Mouse (Mus musculus): ENCODE results near the gene Ppp1r35. TPM values are rescaled to one million over a fixed set of nuclear protein-coding genes. Genes with fewer than 3 reads are reported as not detected.
A peak's percentile ranks its signal among the peaks of the same experiment; 100 is the strongest.

The Ppp1r35 gene
- polyA plus RNA-seq, 2 experiments, result 23.1 to 27.0 TPM

- no peaks in the 10 kb centered on the region for H3K27me3 ChIP-seq (ENCODE audit: control insufficient read depth, insufficient read depth, low read length)
- no peaks in the 10 kb centered on the region for H3K9me3 ChIP-seq (ENCODE audit: control insufficient read depth, low read length)
- ATAC-seq (ENCODE audit: insufficient read depth) (no peak), DNase-seq (ENCODE audit: low read depth in 3 of 3, low spot score in 3 of 3) (no peak)
- TF ChIP-seq EP300 (IDR thresholded peaks at IDR 0.05; ENCODE audit: low read depth), result no peak
- no peak for TF ChIP-seq CTCF (IDR thresholded peaks at IDR 0.05; ENCODE audit: low read depth)
- H3K27ac ChIP-seq, result no peak overlapping the region
- no peak overlapping the region for H3K4me3 ChIP-seq (ENCODE audit: insufficient read depth in 1 of 2, low read depth in 2 of 2, low read length in 2 of 2)
- H3K36me3 ChIP-seq (replicated peaks; ENCODE audit: control insufficient read depth, insufficient read depth, low read depth), result no peaks in the 10 kb centered on the region
- 86% methylated on average over 7 of the region's 7 CpGs for WGBS (ENCODE audit: insufficient replicate concordance)
- H3K4me2 ChIP-seq (ENCODE audit: low read depth), result no peak overlapping the region
- no peak overlapping the region for H3K9ac ChIP-seq (replicated peaks)
- peaks cover 31 to 34% of the 10 kb centered on the region in 2 experiments for H3K4me1 ChIP-seq (replicated peaks; ENCODE audit: control insufficient read depth in 2 of 2, insufficient read depth in 2 of 2, low read length in 1 of 2)
Measured at GRCm38 (mm10) chr5:137744197-137744596, 34.5 kb upstream of the Ppp1r35 start.

DNA sequence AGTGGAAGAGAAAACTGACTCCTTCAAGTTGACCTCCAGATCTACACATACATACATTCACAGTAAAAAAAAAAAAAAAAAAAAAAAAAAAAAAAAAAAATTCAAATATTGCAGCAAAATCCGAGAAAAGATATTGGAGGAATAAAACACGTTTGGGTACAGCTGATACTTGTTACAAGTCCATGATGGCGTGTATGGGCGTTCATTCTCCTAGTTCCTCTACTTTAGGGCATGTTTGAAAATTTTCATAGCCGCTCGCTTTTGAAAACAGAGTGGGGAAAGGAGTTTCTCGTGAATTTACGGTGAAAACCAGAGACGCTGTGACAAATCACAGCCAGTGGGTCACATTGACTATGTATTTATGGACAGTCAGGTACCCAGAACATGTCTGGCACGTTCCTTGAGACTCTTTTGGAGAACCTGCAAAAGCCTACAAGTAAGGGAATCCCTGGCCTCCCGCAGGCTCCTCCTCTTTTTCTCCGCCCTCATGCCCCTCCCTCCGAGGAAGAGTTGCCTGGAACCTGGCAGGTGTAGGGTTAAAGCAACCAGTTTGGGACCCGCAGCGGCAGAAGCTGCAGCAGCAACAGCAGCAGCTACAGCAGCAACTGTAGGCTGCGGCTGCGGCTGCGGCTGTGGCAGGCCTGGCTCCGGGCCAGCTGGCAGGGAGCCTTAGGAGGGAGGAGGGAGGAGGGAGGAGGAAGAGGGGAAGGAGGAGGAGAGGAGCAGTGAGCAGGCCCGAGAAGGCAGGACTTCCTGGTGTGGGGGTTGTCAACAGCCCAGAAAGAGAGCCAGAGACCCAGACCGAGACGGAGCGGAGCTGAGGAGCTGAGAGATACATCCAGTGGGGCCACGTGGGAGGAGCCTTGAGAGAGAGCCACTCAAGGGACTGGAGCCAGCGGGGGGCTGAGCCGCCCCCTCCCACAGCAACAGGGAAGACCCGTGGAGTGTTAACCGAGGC, 33.2 kb upstream of the Ppp1r35 start, which contains the start of gene Tsc22d4:
Gene Tsc22d4, plus strand, starts transcription at position 517 of the 958 bp plus-strand sequence.
- Histone ChIP-seq H3K9me3 (ENCODE audit: control insufficient read depth, low read length) (no peaks in the 10 kb centered on the region), H3K9ac (replicated peaks) (peak within 1 kb of the TSS; percentile 94), H3K27ac (peak within 1 kb of the TSS; percentile 98), H3K4me2 (ENCODE audit: low read depth) (peak within 1 kb of the TSS; percentile 100), H3K36me3 (replicated peaks; ENCODE audit: control insufficient read depth, insufficient read depth, low read depth) (peaks cover 3% of the 10 kb centered on the region; the same call in 1 of the 2 replicates), H3K27me3 (ENCODE audit: control insufficient read depth, insufficient read depth, low read length) (no peaks in the 10 kb centered on the region), H3K4me3 (ENCODE audit: insufficient read depth in 1 of 2, low read depth in 2 of 2, low read length in 2 of 2) (peak within 1 kb of the TSS; percentile 81 to 96), H3K4me1 (replicated peaks; ENCODE audit: control insufficient read depth in 2 of 2, insufficient read depth in 2 of 2, low read length in 1 of 2) (peaks cover 31 to 37% of the 10 kb centered on the region in 2 experiments)
- TF ChIP-seq EP300 (IDR thresholded peaks at IDR 0.05; ENCODE audit: low read depth) (peak; percentile 49; the same call in 1 of the 2 replicates), CTCF (IDR thresholded peaks at IDR 0.05; ENCODE audit: low read depth) (no peak)
- ATAC-seq (ENCODE audit: insufficient read depth), result peak; percentile 76
- 5% methylated on average over 28 of the region's 28 CpGs for WGBS (ENCODE audit: insufficient replicate concordance)
- DNase-seq (ENCODE audit: low read depth in 3 of 3, low spot score in 3 of 3), result peak; percentile 69 to 78 (median 72)

- 0% methylated on average over 20 of the region's 20 CpGs for WGBS (ENCODE audit: insufficient replicate concordance)
- ATAC-seq (ENCODE audit: insufficient read depth) (peak; percentile 68), DNase-seq (ENCODE audit: low read depth in 3 of 3, low spot score in 3 of 3) (peak in 1 of 3 experiments; percentile 60)
- Histone ChIP-seq H3K4me3 (ENCODE audit: insufficient read depth in 1 of 2, low read depth in 2 of 2, low read length in 2 of 2) (peak overlapping the region; percentile 81 to 96), H3K4me1 (replicated peaks; ENCODE audit: control insufficient read depth in 2 of 2, insufficient read depth in 2 of 2, low read length in 1 of 2) (peaks cover 30 to 33% of the 10 kb centered on the region in 2 experiments), H3K27ac (peak overlapping the region; percentile 98), H3K36me3 (replicated peaks; ENCODE audit: control insufficient read depth, insufficient read depth, low read depth) (peaks cover 12% of the 10 kb centered on the region), H3K9ac (replicated peaks) (peak overlapping the region; percentile 94), H3K9me3 (ENCODE audit: control insufficient read depth, low read length) (no peaks in the 10 kb centered on the region), H3K27me3 (ENCODE audit: control insufficient read depth, insufficient read depth, low read length) (no peaks in the 10 kb centered on the region), H3K4me2 (ENCODE audit: low read depth) (peak overlapping the region; percentile 100)
- TF ChIP-seq EP300 (IDR thresholded peaks at IDR 0.05; ENCODE audit: low read depth) (no peak), CTCF (IDR thresholded peaks at IDR 0.05; ENCODE audit: low read depth) (no peak)
Measured at GRCm38 (mm10) chr5:137746282-137746850, 32.3 kb upstream of the Ppp1r35 start.

DNA sequence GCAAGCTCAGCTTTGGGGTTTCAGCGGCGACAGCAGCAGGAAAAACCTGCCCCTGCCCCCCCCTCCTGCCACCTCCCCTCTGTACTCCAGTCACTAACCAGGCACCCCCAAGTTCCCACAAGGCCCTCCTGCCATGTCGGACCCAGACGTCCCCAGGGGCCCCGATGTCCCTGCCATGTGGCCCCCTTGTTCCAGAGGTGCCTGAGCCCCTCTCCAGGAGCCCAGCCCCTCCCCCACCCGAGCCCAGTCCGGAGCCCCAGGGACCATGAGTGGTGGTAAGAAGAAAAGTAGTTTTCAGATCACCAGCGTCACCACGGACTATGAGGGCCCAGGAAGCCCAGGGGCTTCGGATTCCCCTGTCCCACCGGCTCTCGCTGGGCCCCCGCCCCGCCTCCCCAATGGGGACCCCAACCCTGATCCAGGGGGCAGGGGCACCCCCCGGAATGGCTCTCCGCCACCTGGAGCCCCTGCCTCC, 31.8 kb upstream of the Ppp1r35 start:
- TF ChIP-seq CTCF (IDR thresholded peaks at IDR 0.05; ENCODE audit: low read depth), result no peak
- no peak for TF ChIP-seq EP300 (IDR thresholded peaks at IDR 0.05; ENCODE audit: low read depth)
- Histone ChIP-seq H3K36me3 (replicated peaks; ENCODE audit: control insufficient read depth, insufficient read depth, low read depth) (peaks cover 13% of the 10 kb centered on the region), H3K27ac (peak overlapping the region; percentile 98), H3K4me3 (ENCODE audit: insufficient read depth in 1 of 2, low read depth in 2 of 2, low read length in 2 of 2) (peak overlapping the region; percentile 81 to 96), H3K4me1 (replicated peaks; ENCODE audit: control insufficient read depth in 2 of 2, insufficient read depth in 2 of 2, low read length in 1 of 2) (peaks cover 28 to 30% of the 10 kb centered on the region in 2 experiments), H3K27me3 (ENCODE audit: control insufficient read depth, insufficient read depth, low read length) (no peaks in the 10 kb centered on the region), H3K9ac (replicated peaks) (peak overlapping the region; percentile 94), H3K4me2 (ENCODE audit: low read depth) (peak overlapping the region; percentile 100), H3K9me3 (ENCODE audit: control insufficient read depth, low read length) (no peaks in the 10 kb centered on the region)
- ATAC-seq (ENCODE audit: insufficient read depth) (no peak), DNase-seq (ENCODE audit: low read depth in 3 of 3, low spot score in 3 of 3) (no peak)
- WGBS (ENCODE audit: insufficient replicate concordance), result under 1% methylated on average over 16 of the region's 16 CpGs

All from liver, embryonic 14.5 days (tissue).